Mouse (Mus musculus) cortical plate, adult 2 months (tissue): ENCODE measurements around the gene Olfr593.

Experiments
- CTCF ChIP-seq: fragments of 200-500 bp; IDR thresholded peaks from 2 replicates; pipeline ENCODE4 v1.5.1; 2011; ENCODE audit warnings: mild to moderate bottlenecking, control low read depth, low read length; ENCODE audit not compliant: insufficient read depth; ENCODE audit errors: extremely low read depth
- POLR2A ChIP-seq: fragments of 200-500 bp; IDR thresholded peaks from 2 replicates; pipeline ENCODE4 v1.6.1; 2011; ENCODE audit warnings: mild to moderate bottlenecking, low read length, control low read depth; ENCODE audit not compliant: insufficient read depth; ENCODE audit errors: extremely low read depth

GRCm38 (mm10) chr7:103178240-103178639 lies 33.4 kb upstream of the Olfr593 start, which contains the start of gene Olfr591:
- TF ChIP-seq POLR2A (no peak), CTCF (no peak)
